Mouse (Mus musculus) myocyte (in vitro differentiated cells): Measurements from ENCODE around the gene Saxo1.

Experiments
- CEBPB ChIP-seq: IDR thresholded peaks from 2 replicates; pipeline ENCODE4 v1.6.1; 2011; ENCODE audit warnings: mild to moderate bottlenecking, moderate library complexity; ENCODE audit not compliant: poor library complexity, insufficient read depth, severe bottlenecking
- E2F4 ChIP-seq: IDR thresholded peaks from one replicate; pipeline ENCODE4 v1.6.1; 2011; ENCODE audit warnings: mild to moderate bottlenecking, control low read depth, moderate library complexity; ENCODE audit not compliant: insufficient read depth
- MAX ChIP-seq: IDR thresholded peaks from one replicate; pipeline ENCODE4 v1.6.1; 2011; ENCODE audit warnings: low read depth, mild to moderate bottlenecking, control low read depth
- MYOD1 ChIP-seq, 3 experiments: IDR thresholded peaks; one replicate each; pipeline ENCODE4 v1.6.1; 2011; ENCODE audit warnings: control low read depth in 2 of 3, low read depth in 2 of 3, mild to moderate bottlenecking in 2 of 3, moderate library complexity in 1 of 3; ENCODE audit not compliant: insufficient read length in 2 of 3, control insufficient read depth in 1 of 3
- MYOG ChIP-seq, 3 experiments: IDR thresholded peaks; one replicate each; pipeline ENCODE4 v1.6.1; 2011; ENCODE audit warnings: control low read depth in 2 of 3, low read depth in 2 of 3, mild to moderate bottlenecking in 2 of 3; ENCODE audit not compliant: insufficient read length in 2 of 3, control insufficient read depth in 1 of 3, insufficient read depth in 1 of 3
- POLR2A ChIP-seq: IDR thresholded peaks from one replicate; pipeline ENCODE4 v1.6.1; 2011; ENCODE audit warnings: low read depth, mild to moderate bottlenecking, control low read depth, moderate library complexity; ENCODE audit not compliant: insufficient read length
- POLR2AphosphoS2 ChIP-seq: IDR thresholded peaks from one replicate; pipeline ENCODE4 v1.6.1; 2011; ENCODE audit warnings: low read depth, control low read depth; ENCODE audit not compliant: insufficient read length
- REST ChIP-seq: IDR thresholded peaks from one replicate; pipeline ENCODE4 v1.6.1; 2011; ENCODE audit warnings: mild to moderate bottlenecking, control low read depth, moderate library complexity; ENCODE audit not compliant: insufficient read depth, insufficient read length
- SRF ChIP-seq: IDR thresholded peaks from one replicate; pipeline ENCODE4 v1.6.1; 2011; ENCODE audit warnings: low read depth; ENCODE audit not compliant: control insufficient read depth, insufficient read length
- TCF12 ChIP-seq: IDR thresholded peaks from one replicate; pipeline ENCODE4 v1.6.1; 2011; ENCODE audit warnings: mild to moderate bottlenecking, control low read depth; ENCODE audit not compliant: poor library complexity, insufficient read depth, severe bottlenecking
- TCF3 ChIP-seq: IDR thresholded peaks from one replicate; pipeline ENCODE4 v1.6.1; 2011; ENCODE audit warnings: low read depth, control low read depth; ENCODE audit not compliant: insufficient read length
- USF1 ChIP-seq: IDR thresholded peaks from one replicate; pipeline ENCODE4 v1.6.1; 2011; ENCODE audit warnings: low read depth, mild to moderate bottlenecking, control low read depth, moderate library complexity

DNA sequence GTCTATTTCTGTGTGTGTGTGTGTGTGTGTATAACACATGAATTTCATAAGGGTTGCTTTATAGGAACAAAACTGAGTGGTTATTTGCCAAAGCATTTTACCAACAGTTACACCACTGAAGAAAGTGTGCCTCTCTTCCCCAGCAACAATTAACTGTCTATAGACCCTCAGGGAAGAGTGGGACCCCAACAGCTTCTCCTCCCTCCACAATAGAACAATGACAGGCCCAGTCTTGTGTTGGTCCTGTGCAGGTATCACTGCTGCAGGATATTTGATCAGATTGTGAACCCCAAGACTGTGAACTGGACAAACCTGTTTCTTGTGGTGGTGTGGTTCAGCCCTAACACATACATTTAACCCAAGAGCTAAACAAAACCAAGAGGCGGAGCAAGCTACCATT lies 58.6 kb downstream of the Saxo1 start:
- TF ChIP-seq REST: no peak
- TF ChIP-seq POLR2A: no peak
- no peak for TF ChIP-seq POLR2AphosphoS2
- TF ChIP-seq TCF12: no peak
- no peak for TF ChIP-seq E2F4
- TF ChIP-seq MYOG (IDR thresholded peaks at IDR 0.05; ENCODE audit: control insufficient read depth in 1 of 3, insufficient read depth in 1 of 3, insufficient read length in 2 of 3, low read depth in 2 of 3): no peak
- TF ChIP-seq USF1: no peak
- no peak for TF ChIP-seq CEBPB
- no peak for TF ChIP-seq MAX
- no peak for TF ChIP-seq MYOD1 (IDR thresholded peaks at IDR 0.05; ENCODE audit: control insufficient read depth in 1 of 3, insufficient read length in 2 of 3, low read depth in 2 of 3)
- no peak for TF ChIP-seq TCF3
- TF ChIP-seq SRF: no peak
